Mouse (Mus musculus) hindbrain, embryonic 13.5 days (tissue): ENCODE data around the gene Pgls. TPM values are rescaled to one million over a fixed set of nuclear protein-coding genes. Genes with fewer than 3 reads are reported as not detected.
A peak's percentile ranks its signal among the peaks of the same experiment; 100 is the strongest.

ENCODE experiments used
- ATAC-seq: fragments of 200-750 bp; cut with Nextera tagmentation; 2 replicates; pipeline ENCODE4 v1.8.0; 2017; ENCODE audit warnings: moderate TSS enrichment; ENCODE audit not compliant: low FRiP score
- H3K27ac ChIP-seq: fragments of 300-500 bp; sonication (generic); 2 replicates; pipeline ENCODE4 v1.5.1; 2015; ENCODE audit warnings: inconsistent platforms, mild to moderate bottlenecking, moderate library complexity
- H3K27me3 ChIP-seq: fragments of 300-500 bp; sonication (generic); 2 replicates; pipeline ENCODE4 v1.6.1; 2015; ENCODE audit warnings: mild to moderate bottlenecking, inconsistent platforms
- H3K36me3 ChIP-seq: fragments of 300-500 bp; sonication (generic); 2 replicates; pipeline ENCODE4 v1.6.1; 2015; ENCODE audit warnings: mild to moderate bottlenecking, inconsistent platforms
- H3K4me1 ChIP-seq: fragments of 300-500 bp; sonication (generic); replicated peaks from 2 replicates; pipeline ENCODE4 v1.6.1; 2015; ENCODE audit warnings: inconsistent platforms
- H3K4me2 ChIP-seq: fragments of 300-500 bp; sonication (generic); 2 replicates; pipeline ENCODE4 v1.6.1; 2015; ENCODE audit warnings: inconsistent platforms, mild to moderate bottlenecking, moderate library complexity
- H3K4me3 ChIP-seq: fragments of 300-500 bp; sonication (generic); 2 replicates; pipeline ENCODE4 v1.5.1; 2015; ENCODE audit warnings: mild to moderate bottlenecking, inconsistent platforms
- H3K9ac ChIP-seq: fragments of 300-500 bp; sonication (generic); 2 replicates; pipeline ENCODE4 v1.6.1; 2015; ENCODE audit warnings: mild to moderate bottlenecking, inconsistent platforms
- H3K9me3 ChIP-seq: fragments of 300-500 bp; sonication (generic); 2 replicates; pipeline ENCODE4 v1.6.1; 2016; ENCODE audit warnings: inconsistent platforms
- WGBS: fragments of 180-500 bp; shearing (Covaris S2); methylation state at CpG from one replicate; pipeline ENCODE4 v1.1.7; 2015; 5-methylcytosine and 5-hydroxymethylcytosine counted together
- microRNA-seq: library from miRNA; unstranded; fragments of <30 nt; microRNA quantifications from one replicate; pipeline ENCODE4, GENCODE M21; 2016
- polyA plus RNA-seq: library from polyadenylated mRNA; unstranded; fragments of >200 nt; fragmentation: Nextera tagmentation; extraction: Ambion mirVana; gene quantifications from 2 replicates; pipeline ENCODE4 v1.2.1, GENCODE M21; 2015

The Pgls gene
- polyA plus RNA-seq, 1 experiment from 2014 or later: 197 TPM

- Histone ChIP-seq H3K4me1 (peaks cover 29% of the 10 kb centered on the region), H3K27me3 (peaks cover 70% of the 10 kb centered on the region), H3K9ac (no peak overlapping the region), H3K9me3 (no peaks in the 10 kb centered on the region; the same call in 1 of the 2 replicates), H3K36me3 (peaks cover 37% of the 10 kb centered on the region), H3K4me2 (no peak overlapping the region), H3K4me3 (no peak overlapping the region), H3K27ac (no peak overlapping the region)
- 60% methylated on average over 2 of the region's 2 CpGs for WGBS
- no peak for ATAC-seq
Measured at GRCm38 (mm10) chr8:71631897-71632296, 39.9 kb downstream of the Pgls start.

- ATAC-seq: no peak
- 12% methylated on average over 17 of the region's 22 CpGs for WGBS
- H3K27me3 ChIP-seq: peaks cover 78% of the 10 kb centered on the region
- H3K9me3 ChIP-seq: no peaks in the 10 kb centered on the region; the same call in 1 of the 2 replicates
- no peak overlapping the region for H3K4me2 ChIP-seq
- H3K4me3 ChIP-seq: no peak overlapping the region
- peaks cover 38% of the 10 kb centered on the region for H3K36me3 ChIP-seq
- H3K4me1 ChIP-seq: peaks cover 29% of the 10 kb centered on the region
- H3K27ac ChIP-seq: no peak overlapping the region
- no peak overlapping the region for H3K9ac ChIP-seq
Measured at GRCm38 (mm10) chr8:71633164-71633563, 41.2 kb downstream of the Pgls start.

- H3K4me1 ChIP-seq: peaks cover 22% of the 10 kb centered on the region
- WGBS: 4% methylated on average over 26 of the region's 26 CpGs
- peak overlapping the region; percentile 52; the same call in 1 of the 2 replicates for H3K27ac ChIP-seq
- H3K36me3 ChIP-seq: peaks cover 47% of the 10 kb centered on the region
- H3K9me3 ChIP-seq: no peaks in the 10 kb centered on the region; the same call in 1 of the 2 replicates
- H3K27me3 ChIP-seq: peaks cover 87% of the 10 kb centered on the region
- peak overlapping the region; percentile 23 for H3K4me2 ChIP-seq
- peak; percentile 17; the same call in 1 of the 2 replicates for ATAC-seq
- H3K9ac ChIP-seq: peak overlapping the region; percentile 43; the same call in 1 of the 2 replicates
- H3K4me3 ChIP-seq: 0 out of 2 replicates have a peak overlapping the region, but pooled peaks have one; percentile 3
Measured at GRCm38 (mm10) chr8:71633981-71634667, 42.1 kb downstream of the Pgls start.

- H3K9me3 ChIP-seq: no peaks in the 10 kb centered on the region; the same call in 1 of the 2 replicates
- WGBS: 65% methylated on average over 8 of the region's 8 CpGs
- H3K4me3 ChIP-seq: no peak overlapping the region
- H3K27ac ChIP-seq: no peak overlapping the region
- peaks cover 10% of the 10 kb centered on the region for H3K4me1 ChIP-seq
- peaks cover 67% of the 10 kb centered on the region for H3K27me3 ChIP-seq
- no peak overlapping the region for H3K4me2 ChIP-seq
- 0 out of 2 replicates have a peak overlapping the region, but pooled peaks have one; percentile 0 for H3K9ac ChIP-seq
- ATAC-seq: no peak
- H3K36me3 ChIP-seq: peaks cover 67% of the 10 kb centered on the region
Measured at GRCm38 (mm10) chr8:71637149-71638095, 45.4 kb downstream of the Pgls start.

- no peak overlapping the region for H3K9ac ChIP-seq
- no peak overlapping the region for H3K27ac ChIP-seq
- H3K9me3 ChIP-seq: no peaks in the 10 kb centered on the region
- no peak overlapping the region for H3K4me3 ChIP-seq
- no peak overlapping the region for H3K4me2 ChIP-seq
- ATAC-seq: no peak
- H3K27me3 ChIP-seq: peaks cover 59% of the 10 kb centered on the region
- 78% methylated on average over 6 of the region's 6 CpGs for WGBS
- peaks cover 67% of the 10 kb centered on the region for H3K36me3 ChIP-seq
- peaks cover 10% of the 10 kb centered on the region for H3K4me1 ChIP-seq
Measured at GRCm38 (mm10) chr8:71638321-71638720, 46.3 kb downstream of the Pgls start.

GRCm38 (mm10) chr8:71639318-71639717 lies 47.3 kb downstream of the Pgls start:
- no peak overlapping the region for H3K4me3 ChIP-seq
- ATAC-seq: no peak
- no peaks in the 10 kb centered on the region for H3K9me3 ChIP-seq
- peaks cover 6% of the 10 kb centered on the region for H3K4me1 ChIP-seq
- H3K27ac ChIP-seq: no peak overlapping the region
- 87% methylated on average over 4 of the region's 4 CpGs for WGBS
- no peak overlapping the region for H3K4me2 ChIP-seq
- no peak overlapping the region for H3K9ac ChIP-seq
- H3K36me3 ChIP-seq: peaks cover 67% of the 10 kb centered on the region
- H3K27me3 ChIP-seq: peaks cover 52% of the 10 kb centered on the region

GRCm38 (mm10) chr8:71645510-71645909 lies 53.5 kb downstream of the Pgls start:
- H3K36me3 ChIP-seq: peaks cover 91% of the 10 kb centered on the region
- H3K9ac ChIP-seq: no peak overlapping the region
- H3K4me2 ChIP-seq: no peak overlapping the region
- H3K4me3 ChIP-seq: no peak overlapping the region
- H3K9me3 ChIP-seq: no peaks in the 10 kb centered on the region
- no peak overlapping the region for H3K27ac ChIP-seq
- ATAC-seq: no peak
- 82% methylated on average over 9 of the region's 9 CpGs for WGBS
- 0 out of 2 replicates have a peak, but pooled peaks cover 11% of the 10 kb centered on the region for H3K27me3 ChIP-seq
- no peaks in the 10 kb centered on the region for H3K4me1 ChIP-seq

Small RNA genes lying within 50 kb of the gene (microRNA-seq; reads per million reads assigned to microRNA genes)
- gene Mir6769b: 3.0 reads per million, percentile 7 among the genes with 10 or more reads in this experiment

Other genes with a start within 250 kb of the Pgls start
- 109 and 112 TPM in 2 replicates for gene Use1, start 225.3 kb upstream of the Pgls start, polyA plus RNA-seq
- gene Ocel1, start 220.9 kb upstream of the Pgls start, polyA plus RNA-seq: 4.6 and 6.2 TPM in 2 replicates
- 20.2 and 21.3 TPM in 2 replicates for gene Nr2f6, start 210.2 kb upstream of the Pgls start, polyA plus RNA-seq
- 6.2 and 7.1 TPM in 2 replicates for gene Ushbp1, start 196.4 kb upstream of the Pgls start, polyA plus RNA-seq
- 83.3 and 90.9 TPM in 2 replicates for gene Babam1, start 195.3 kb upstream of the Pgls start, polyA plus RNA-seq
- gene Ankle1, start 186.2 kb upstream of the Pgls start, polyA plus RNA-seq: 9.5 and 10.3 TPM in 2 replicates
- 127 and 136 TPM in 2 replicates for gene Abhd8, start 128.5 kb upstream of the Pgls start, polyA plus RNA-seq
- gene Mrpl34, start 127.2 kb upstream of the Pgls start, polyA plus RNA-seq: 222 and 230 TPM in 2 replicates
- 212 and 214 TPM in 2 replicates for gene Dda1, start 123.0 kb upstream of the Pgls start, polyA plus RNA-seq
- 6.6 and 7.1 TPM in 2 replicates for gene Ano8, start 106.2 kb upstream of the Pgls start, polyA plus RNA-seq
- gene Gtpbp3, start 104.1 kb upstream of the Pgls start, polyA plus RNA-seq: 13.7 and 14.3 TPM in 2 replicates
- gene Plvap, start 80.4 kb upstream of the Pgls start, polyA plus RNA-seq: 13.8 and 14.0 TPM in 2 replicates
- 0.31 and 0.49 TPM in 2 replicates for gene Ccdc194, start 66.5 kb upstream of the Pgls start, polyA plus RNA-seq
- 16.0 and 17.2 TPM in 2 replicates for gene Bst2, start 54.7 kb upstream of the Pgls start, polyA plus RNA-seq
- gene Mvb12a, start 49.3 kb upstream of the Pgls start, polyA plus RNA-seq: 55.3 and 59.6 TPM in 2 replicates
- 0.19 TPM in 1 of 2 replicates, not detected in the other for gene Tmem221, start 33.3 kb upstream of the Pgls start, polyA plus RNA-seq
- not detected in 2 replicates for gene Nxnl1, start 25.6 kb upstream of the Pgls start, polyA plus RNA-seq
- 78.5 and 81.9 TPM in 2 replicates for gene Slc27a1, start 23.3 kb upstream of the Pgls start, polyA plus RNA-seq
- gene Fam129c, start 5.5 kb downstream of the Pgls start, polyA plus RNA-seq: 6.9 and 8.2 TPM in 2 replicates
- gene Colgalt1, start 18.8 kb downstream of the Pgls start, polyA plus RNA-seq: 57.5 and 63.2 TPM in 2 replicates
- 18.0 and 18.9 TPM in 2 replicates for gene Unc13a, start 79.6 kb downstream of the Pgls start, polyA plus RNA-seq
- 3.5 TPM in 2 replicates for gene Jak3, start 84.1 kb downstream of the Pgls start, polyA plus RNA-seq
- 0.31 and 0.79 TPM in 2 replicates for gene Insl3, start 97.0 kb downstream of the Pgls start, polyA plus RNA-seq
- gene B3gnt3, start 109.6 kb downstream of the Pgls start, polyA plus RNA-seq: 0.32 and 0.34 TPM in 2 replicates
- 62.2 and 68.2 TPM in 2 replicates for gene Fcho1, start 133.5 kb downstream of the Pgls start, polyA plus RNA-seq